Mouse (Mus musculus) monocyte, adult 5-6 weeks (primary cell): ENCODE data around the gene Phldb2. TPM values are rescaled to one million over a fixed set of nuclear protein-coding genes. Genes with fewer than 3 reads are reported as not detected.

Experiments used
- ATAC-seq: fragments of 153-309, 156-312 bp; replicated peaks from 2 replicates; pipeline ENCODE4 v1.8.0; 2017; ENCODE audit warnings: mild to moderate bottlenecking; ENCODE audit not compliant: low TSS enrichment, insufficient number of reproducible peaks, severe bottlenecking, poor library complexity, low FRiP score
- total RNA-seq: library from RNA; stranded (forward); fragments of 200-1000, 200-491, 200-594 nt; gene quantifications from 3 replicates; pipeline ENCODE4 v1.2.3, GENCODE M21; 2017

The Phldb2 gene
- total RNA-seq, 1 experiment from 2014 or later, result not detected

DNA sequence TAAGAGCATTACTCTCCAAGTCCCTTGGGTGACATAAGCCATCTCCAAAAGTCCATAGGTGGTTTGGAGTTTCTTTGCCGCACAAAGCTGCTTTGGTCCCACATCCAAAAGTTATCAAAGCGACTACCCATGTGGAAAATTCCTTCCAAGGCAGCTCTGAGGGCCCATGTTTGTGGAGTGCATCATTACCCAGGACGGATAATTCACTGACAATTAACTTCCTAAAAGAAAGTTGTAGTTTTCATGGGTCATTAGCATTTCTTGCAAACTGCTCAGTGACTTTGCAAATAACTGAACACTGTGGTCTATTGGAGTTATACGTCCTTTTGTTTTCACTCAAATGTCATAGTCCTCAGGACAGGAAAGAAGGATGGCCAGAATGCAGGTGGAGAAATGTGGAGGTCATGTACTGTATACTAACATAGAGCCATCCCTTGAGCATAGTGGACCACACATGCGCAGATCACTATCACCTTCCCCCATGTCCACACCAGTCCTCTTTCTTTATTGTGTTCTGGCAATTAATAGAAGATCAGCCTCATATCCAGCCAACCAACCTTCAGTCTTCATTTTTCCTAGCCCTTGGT is 96.0 kb downstream of the Phldb2 start:
- no peak for ATAC-seq

DNA sequence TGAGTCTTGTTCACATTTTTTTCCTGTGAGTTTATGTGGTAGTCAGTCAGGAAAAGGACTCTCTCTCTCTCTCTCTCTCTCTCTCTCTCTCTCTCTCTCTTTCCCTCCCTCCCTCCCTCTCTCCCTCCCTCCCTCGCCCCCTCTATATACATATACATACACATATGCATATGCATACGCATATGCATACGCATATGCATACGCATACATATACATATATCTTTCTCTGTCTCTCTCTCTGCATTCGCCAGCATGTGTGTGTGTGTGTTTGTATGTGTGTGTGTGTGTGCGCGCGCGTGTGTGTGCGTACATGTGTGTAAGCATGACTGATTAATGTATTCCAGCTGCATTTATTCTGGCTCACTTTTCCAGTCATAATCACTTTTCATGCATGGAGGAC is 98.9 kb downstream of the Phldb2 start:
- ATAC-seq, result no peak

- ATAC-seq, result no peak
These were observed 104.4 kb downstream of the Phldb2 start for GRCm38 (mm10) chr16:45849045-45849444.

- ATAC-seq, result no peak
These were observed 108.5 kb downstream of the Phldb2 start for GRCm38 (mm10) chr16:45844875-45845274.

GRCm38 (mm10) chr16:45844049-45844780 is 109.2 kb downstream of the Phldb2 start:
- no peak for ATAC-seq

GRCm38 (mm10) chr16:45843351-45843891 is 110.0 kb downstream of the Phldb2 start:
- ATAC-seq, result no peak

DNA sequence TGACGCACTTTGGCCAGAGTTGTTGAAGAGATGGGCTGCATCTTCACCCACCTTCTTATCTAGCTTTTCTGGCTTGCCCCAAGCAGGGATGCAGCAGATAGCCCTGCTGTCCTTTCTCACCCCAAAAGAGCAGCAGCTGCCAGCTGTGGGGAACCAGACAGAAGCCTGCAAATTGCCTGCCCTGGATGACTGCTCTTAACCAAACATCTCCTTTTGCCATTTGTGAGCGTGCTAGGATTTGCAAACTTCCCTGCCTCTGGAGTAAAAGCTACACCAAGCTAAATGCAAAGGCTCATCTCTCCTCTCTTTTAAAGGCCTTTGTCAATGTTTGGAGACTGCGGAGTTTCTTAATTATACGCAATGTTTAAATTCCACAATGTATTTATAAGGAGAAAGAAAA is 111.0 kb downstream of the Phldb2 start:
- ATAC-seq, result no peak

- no peak for ATAC-seq
These were observed 111.6 kb downstream of the Phldb2 start for GRCm38 (mm10) chr16:45841806-45842205.

- ATAC-seq, result no peak
These were observed 112.4 kb downstream of the Phldb2 start for GRCm38 (mm10) chr16:45841016-45841415.

GRCm38 (mm10) chr16:45837541-45838342 is 115.7 kb downstream of the Phldb2 start:
- ATAC-seq, result no peak

DNA sequence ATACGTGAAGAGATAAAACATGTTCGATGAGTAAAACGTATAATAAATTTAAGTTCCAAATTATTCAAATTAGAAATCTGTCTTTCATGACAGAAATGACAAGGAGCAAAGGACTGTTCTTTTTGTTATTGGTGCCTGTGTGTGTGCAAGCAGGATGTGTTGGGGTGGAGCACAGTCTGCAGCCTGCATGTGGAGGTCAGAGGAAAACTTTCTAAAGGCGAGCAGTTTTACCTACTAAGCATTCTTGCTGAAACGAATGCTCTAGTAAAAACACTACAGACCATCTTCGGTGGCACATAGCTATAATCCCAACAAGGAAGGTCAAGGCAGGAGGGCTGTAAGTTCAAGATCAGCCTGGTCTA is 120.7 kb downstream of the Phldb2 start:
- ATAC-seq, result no peak

GRCm38 (mm10) chr16:45832061-45832746 is 121.2 kb downstream of the Phldb2 start:
- no peak for ATAC-seq

GRCm38 (mm10) chr16:45831094-45831872 is 122.1 kb downstream of the Phldb2 start:
- no peak for ATAC-seq

- no peak for ATAC-seq
These were observed 123.1 kb downstream of the Phldb2 start for GRCm38 (mm10) chr16:45830096-45830866.

- no peak for ATAC-seq
These were observed 128.1 kb downstream of the Phldb2 start for GRCm38 (mm10) chr16:45825309-45825708.

GRCm38 (mm10) chr16:45824025-45824424 is 129.4 kb downstream of the Phldb2 start:
- ATAC-seq, result no peak

GRCm38 (mm10) chr16:45819911-45820310 is 133.5 kb downstream of the Phldb2 start:
- ATAC-seq, result no peak

DNA sequence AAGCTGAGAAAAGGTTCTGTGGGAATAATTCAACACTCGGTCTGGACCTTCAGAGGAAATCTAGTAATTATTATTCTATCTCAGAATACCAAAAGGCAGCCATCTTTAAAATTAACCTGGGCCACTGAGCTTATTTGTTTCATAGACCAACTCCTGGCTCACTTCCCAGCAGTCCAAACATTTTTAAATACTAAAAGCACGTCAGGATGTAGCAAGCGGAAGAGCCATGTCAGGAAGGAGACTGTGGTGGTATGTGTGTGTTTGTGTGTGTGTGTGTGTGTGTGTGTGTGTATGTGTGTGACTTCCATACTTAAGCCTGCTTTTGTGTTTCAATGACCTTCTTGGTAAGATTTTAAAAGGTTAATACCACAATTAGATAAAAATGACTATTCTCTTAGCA is 135.6 kb downstream of the Phldb2 start:
- no peak for ATAC-seq
